Mouse (Mus musculus) limb, embryonic 11.5 days (tissue): Measurements from ENCODE around the gene Frmd4b. TPM values are rescaled to one million over a fixed set of nuclear protein-coding genes. Genes with fewer than 3 reads are reported as not detected.

Source experiments
- ATAC-seq: fragments of 200-750 bp; cut with Nextera tagmentation; 2 replicates; pipeline ENCODE4 v1.8.0; 2017; ENCODE audit warnings: low read depth; ENCODE audit not compliant: insufficient number of reproducible peaks, low FRiP score, low TSS enrichment
- DNase-seq: peaks from one replicate; pipeline ENCODE4 v3.0.0-alpha.2; 2015; ENCODE audit warnings: low spot score
- H3K27ac ChIP-seq: fragments of 300-500 bp; sonication (generic); replicated peaks from 2 replicates; pipeline ENCODE4 v1.5.1; 2014; ENCODE audit warnings: low read depth, mild to moderate bottlenecking, low read length
- H3K27me3 ChIP-seq: fragments of 300-500 bp; sonication (generic); 2 replicates; pipeline ENCODE4 v1.6.1; 2014; ENCODE audit warnings: mild to moderate bottlenecking, low read length, mixed read lengths; ENCODE audit not compliant: control insufficient read depth, insufficient read depth
- H3K36me3 ChIP-seq: fragments of 300-500 bp; sonication (generic); 2 replicates; pipeline ENCODE4 v1.6.1; 2014; ENCODE audit warnings: mild to moderate bottlenecking, low read length, moderate library complexity, mixed read lengths; ENCODE audit not compliant: control insufficient read depth, insufficient read depth
- H3K4me1 ChIP-seq: fragments of 300-500 bp; sonication (generic); 2 replicates; pipeline ENCODE4 v1.6.1; 2014; ENCODE audit warnings: low read length, mixed read lengths; ENCODE audit not compliant: control insufficient read depth, insufficient read depth
- H3K4me2 ChIP-seq: fragments of 300-500 bp; sonication (generic); 2 replicates; pipeline ENCODE4 v1.6.1; 2014; ENCODE audit warnings: low read depth, mild to moderate bottlenecking, moderate library complexity; ENCODE audit not compliant: severe bottlenecking
- H3K4me3 ChIP-seq: fragments of 300-500 bp; sonication (generic); 2 replicates; pipeline ENCODE4 v1.5.1; 2014; ENCODE audit warnings: low read depth, low read length
- H3K9ac ChIP-seq: fragments of 300-500 bp; sonication (generic); 2 replicates; pipeline ENCODE4 v1.6.1; 2014; ENCODE audit warnings: mild to moderate bottlenecking, low read length
- H3K9me3 ChIP-seq: fragments of 300-500 bp; sonication (generic); 2 replicates; pipeline ENCODE4 v1.6.1; 2016; ENCODE audit warnings: low read length; ENCODE audit not compliant: control insufficient read depth
- WGBS: fragments of 180-500 bp; shearing (Covaris S2); extraction: QIAGEN DNeasy Blood & Tissue Kit; methylation state at CpG from one replicate; pipeline ENCODE4 v1.1.7; 2014; 5-methylcytosine and 5-hydroxymethylcytosine counted together
- polyA plus RNA-seq: library from polyadenylated mRNA; unstranded; fragments of >200 nt; fragmentation: Nextera tagmentation; extraction: Ambion mirVana; gene quantifications from 2 replicates; pipeline ENCODE4 v1.2.1, GENCODE M21; 2014

Frmd4b gene
- polyA plus RNA-seq, 1 experiment from 2014 or later = 12.3 TPM

DNA sequence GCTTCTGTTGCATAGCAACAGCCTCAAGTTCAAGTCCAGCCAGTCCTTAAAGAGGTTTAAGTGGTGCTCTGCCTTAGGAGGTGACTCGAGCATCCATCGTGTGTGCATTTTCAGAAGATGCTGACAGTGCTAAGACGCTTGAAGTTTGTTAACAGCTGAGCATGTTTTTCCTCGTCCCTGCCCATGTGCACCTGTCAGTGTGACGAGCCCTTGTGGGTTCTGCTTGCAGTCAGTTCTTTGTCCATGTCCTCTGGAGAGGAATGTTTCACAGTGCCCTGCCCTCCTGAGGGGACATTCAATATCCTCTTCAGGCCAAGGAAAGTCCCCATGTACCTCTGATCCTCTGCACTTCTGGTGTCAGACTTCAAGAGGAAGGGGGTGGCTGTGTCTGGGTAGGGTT, 377.2 kb downstream of the Frmd4b start:
- Histone ChIP-seq H3K4me2 (no peak overlapping the region), H3K9me3 (no peaks in the 10 kb centered on the region), H3K27me3 (no peaks in the 10 kb centered on the region), H3K9ac (no peak overlapping the region), H3K4me3 (no peak overlapping the region), H3K36me3 (no peaks in the 10 kb centered on the region), H3K4me1 (no peaks in the 10 kb centered on the region), H3K27ac (no peak overlapping the region)
- no peak for ATAC-seq
- 91% methylated on average over 5 of the region's 5 CpGs for WGBS
- DNase-seq = no peak

DNA sequence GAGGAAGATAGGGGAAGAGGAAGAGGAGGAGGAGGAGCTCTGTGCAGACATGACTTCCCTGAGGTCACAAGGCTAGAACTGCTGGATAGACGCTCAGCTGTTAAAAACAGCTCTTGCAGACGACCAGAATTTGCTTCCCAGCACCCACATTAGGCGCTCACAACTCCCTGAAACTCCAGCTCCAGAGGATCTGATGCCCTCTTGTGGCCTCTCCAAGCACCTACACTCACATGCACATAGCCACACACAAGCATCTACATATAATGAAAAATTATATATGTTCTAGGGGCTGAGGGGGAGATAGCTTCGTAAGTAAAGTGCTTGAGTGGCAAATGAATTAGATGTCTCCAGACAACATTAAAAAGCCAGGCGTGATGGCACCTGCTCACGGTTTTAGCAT, 378.0 kb downstream of the Frmd4b start:
- DNase-seq (no peak), ATAC-seq (no peak)
- 88% methylated on average over 6 of the region's 6 CpGs for WGBS
- Histone ChIP-seq H3K4me2 (no peak overlapping the region), H3K4me3 (no peak overlapping the region), H3K9me3 (no peaks in the 10 kb centered on the region), H3K36me3 (no peaks in the 10 kb centered on the region), H3K4me1 (no peaks in the 10 kb centered on the region), H3K9ac (no peak overlapping the region), H3K27me3 (no peaks in the 10 kb centered on the region), H3K27ac (no peak overlapping the region)

Other genes with a start within 250 kb of the Frmd4b start
- gene Mitf, start 189.5 kb upstream of the Frmd4b start, polyA plus RNA-seq = 0.87 and 1.1 TPM in 2 replicates